10 mouse cellular contexts compared by ENCODE assay signal in genomic region chr11:67596233-67596632, GRCm38 (mm10).
DNase-seq lines count a peak whose midpoint lies in the region.
"Had no signal": no experiment of that assay in that cellular context is flagged by ENCODE, and none has a peak within 500 bp of the region (broad histone marks: within the 10 kb centered on the region; RNA-seq: fewer than 3 reads in every experiment).

No protein-coding gene starts in this region.

- DNase-seq in lung, postnatal 14 days: peak; percentile 21
- DNase-seq in lung, adult 18-20 months: no peak
- peak; percentile 87 to 89 for DNase-seq in frontal cortex, adult 2 months (ENCODE audit: extremely low spot score in 1 of 2, low spot score in 1 of 2)
- DNase-seq in left cerebral cortex, adult 8-10 months (ENCODE audit: low spot score in 2 of 2): peak; percentile 63 to 94
- peak; percentile 85 for DNase-seq in right cerebral cortex, postnatal 25 days
- no peak for DNase-seq in T-cell, adult 2 months (ENCODE audit: low spot score)
- no peak for DNase-seq in gastrocnemius, postnatal 36 days
- DNase-seq in spleen, postnatal 10 days (ENCODE audit: low spot score in 2 of 2): no peak
- DNase-seq: adrenal gland, adult 2 months; heart, adult 18-20 months had no signal

- intact Hi-C loops in gastrocnemius, postnatal 36 days (cut with DNase I): no loop called here

Comparison
In these comparisons a context has a peak if more than half of its experiments do, and no peak if none do; other contexts are left out.
1. DNase-seq: peak in lung, postnatal 14 days (single experiment), frontal cortex, adult 2 months (2 of 2), left cerebral cortex, adult 8-10 months (2 of 2) and right cerebral cortex, postnatal 25 days (single experiment); none in lung, adult 18-20 months (0 of 2), T-cell, adult 2 months (single experiment), gastrocnemius, postnatal 36 days (0 of 2) and spleen, postnatal 10 days (0 of 2).